Mouse (Mus musculus): ENCODE measurements around the gene Txndc5. TPM values are rescaled to one million over a fixed set of nuclear protein-coding genes. Genes with fewer than 3 reads are reported as not detected.
A peak's percentile ranks its signal among the peaks of the same experiment; 100 is the strongest.

Txndc5 gene
- polyA plus RNA-seq, 1 experiment from 2014 or later, result 183 TPM

GRCm38 (mm10) chr13:38503137-38503849, 25.3 kb downstream of the Txndc5 start:
- 91% methylated on average over 14 of the region's 14 CpGs for WGBS
- ATAC-seq (ENCODE audit: insufficient number of reproducible peaks, low FRiP score, low TSS enrichment, low read depth), result no peak
- Histone ChIP-seq H3K36me3 (ENCODE audit: control insufficient read depth, insufficient read depth, low read length) (peaks cover 20% of the 10 kb centered on the region), H3K4me3 (ENCODE audit: low read depth, low read length) (no peak overlapping the region), H3K27me3 (ENCODE audit: control insufficient read depth, insufficient read depth, low read length) (no peaks in the 10 kb centered on the region), H3K9me3 (ENCODE audit: control insufficient read depth, low read length) (no peaks in the 10 kb centered on the region), H3K27ac (replicated peaks; ENCODE audit: low read depth, low read length) (no peak overlapping the region), H3K4me2 (ENCODE audit: low read depth, severe bottlenecking) (no peak overlapping the region), H3K4me1 (ENCODE audit: control insufficient read depth, insufficient read depth, low read length) (no peaks in the 10 kb centered on the region), H3K9ac (ENCODE audit: low read length) (no peak overlapping the region)
- no peak for DNase-seq (ENCODE audit: low spot score)

- H3K9ac ChIP-seq (ENCODE audit: low read length), result no peak overlapping the region
- no peaks in the 10 kb centered on the region for H3K9me3 ChIP-seq (ENCODE audit: control insufficient read depth, low read length)
Measured at GRCm38 (mm10) chr13:38501314-38501713, 27.3 kb downstream of the Txndc5 start.

DNA sequence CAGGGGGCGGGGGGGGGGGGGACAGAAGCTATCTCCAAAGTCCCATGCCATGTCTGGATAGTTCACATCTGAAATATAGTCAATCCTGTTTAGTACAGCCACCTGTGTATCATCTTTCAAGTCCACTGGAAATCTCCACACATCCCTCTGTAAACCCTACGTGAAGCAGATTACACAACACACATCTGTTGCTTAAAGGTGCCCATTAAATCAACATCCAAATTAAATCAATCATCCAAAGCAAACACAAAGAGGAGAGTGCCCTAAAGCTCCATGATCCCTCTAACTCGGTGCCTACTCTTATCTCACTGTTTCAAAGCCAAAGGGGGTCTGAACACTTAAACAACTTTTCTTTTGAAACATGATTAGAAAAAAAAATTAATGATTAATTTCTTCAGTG, 31.9 kb downstream of the Txndc5 start:
- DNase-seq (ENCODE audit: low spot score), result no peak
- no peaks in the 10 kb centered on the region for H3K9me3 ChIP-seq (ENCODE audit: control insufficient read depth, low read length)
- H3K9ac ChIP-seq (ENCODE audit: low read length), result no peak overlapping the region
- whole genome bisulfite sequencing, result 54% methylated on average over 3 of the region's 3 CpGs
- H3K36me3 ChIP-seq (ENCODE audit: control insufficient read depth, insufficient read depth, low read length), result no peaks in the 10 kb centered on the region; the same call in 1 of the 2 replicates
- no peaks in the 10 kb centered on the region for H3K4me1 ChIP-seq (ENCODE audit: control insufficient read depth, insufficient read depth, low read length)
- no peak for ATAC-seq (ENCODE audit: insufficient number of reproducible peaks, low FRiP score, low TSS enrichment, low read depth)
- H3K27me3 ChIP-seq (ENCODE audit: control insufficient read depth, insufficient read depth, low read length), result no peaks in the 10 kb centered on the region
- H3K27ac ChIP-seq (replicated peaks; ENCODE audit: low read depth, low read length), result no peak overlapping the region
- no peak overlapping the region for H3K4me3 ChIP-seq (ENCODE audit: low read depth, low read length)
- H3K4me2 ChIP-seq (ENCODE audit: low read depth, severe bottlenecking), result no peak overlapping the region

More at GRCm38 (mm10) chr13:38501314-38501713, 27.3 kb downstream of the Txndc5 start:
- no peak overlapping the region for H3K27ac ChIP-seq (replicated peaks; ENCODE audit: low read depth, low read length)
- no peak overlapping the region for H3K4me3 ChIP-seq (ENCODE audit: low read depth, low read length)
- ATAC-seq (ENCODE audit: insufficient number of reproducible peaks, low FRiP score, low TSS enrichment, low read depth) (no peak), DNase-seq (ENCODE audit: low spot score) (no peak)
- H3K4me2 ChIP-seq (ENCODE audit: low read depth, severe bottlenecking), result no peak overlapping the region
- 94% methylated on average over 12 of the region's 12 CpGs for WGBS
- peaks cover 14% of the 10 kb centered on the region for H3K36me3 ChIP-seq (ENCODE audit: control insufficient read depth, insufficient read depth, low read length)
- no peaks in the 10 kb centered on the region for H3K4me1 ChIP-seq (ENCODE audit: control insufficient read depth, insufficient read depth, low read length)
- no peaks in the 10 kb centered on the region for H3K27me3 ChIP-seq (ENCODE audit: control insufficient read depth, insufficient read depth, low read length)

GRCm38 (mm10) chr13:38486767-38487166, 41.9 kb downstream of the Txndc5 start:
- H3K27ac ChIP-seq (replicated peaks; ENCODE audit: low read depth, low read length), result no peak overlapping the region
- no peak overlapping the region for H3K9ac ChIP-seq (ENCODE audit: low read length)
- H3K36me3 ChIP-seq (ENCODE audit: control insufficient read depth, insufficient read depth, low read length), result no peaks in the 10 kb centered on the region
- ATAC-seq (ENCODE audit: insufficient number of reproducible peaks, low FRiP score, low TSS enrichment, low read depth), result no peak
- DNase-seq (ENCODE audit: low spot score), result no peak
- H3K27me3 ChIP-seq (ENCODE audit: control insufficient read depth, insufficient read depth, low read length), result no peaks in the 10 kb centered on the region
- no peak overlapping the region for H3K4me2 ChIP-seq (ENCODE audit: low read depth, severe bottlenecking)
- no peak overlapping the region for H3K4me3 ChIP-seq (ENCODE audit: low read depth, low read length)
- WGBS, result 84% methylated on average over 6 of the region's 6 CpGs
- 0 out of 2 replicates have a peak, but pooled peaks cover 3% of the 10 kb centered on the region for H3K4me1 ChIP-seq (ENCODE audit: control insufficient read depth, insufficient read depth, low read length)
- no peaks in the 10 kb centered on the region for H3K9me3 ChIP-seq (ENCODE audit: control insufficient read depth, low read length)

DNA sequence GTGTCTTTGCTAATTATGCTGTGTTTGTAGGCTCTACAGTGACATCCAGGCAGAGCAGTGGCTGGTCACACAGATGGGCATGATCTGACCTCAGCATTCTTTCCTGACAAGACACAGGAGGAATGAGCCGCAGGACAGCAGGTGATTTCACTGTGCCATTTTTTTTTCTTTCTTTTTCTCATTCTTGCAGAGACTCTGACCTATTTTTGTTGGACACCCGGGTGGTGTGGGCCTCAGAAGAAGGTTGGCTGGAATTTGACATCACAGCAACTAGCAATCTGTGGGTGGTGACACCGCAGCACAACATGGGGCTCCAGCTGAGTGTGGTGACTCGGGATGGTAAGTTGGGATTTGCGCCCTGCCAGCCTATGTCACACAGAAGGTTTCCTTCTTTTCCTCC, 43.9 kb downstream of the Txndc5 start:
- no peak overlapping the region for H3K9ac ChIP-seq (ENCODE audit: low read length)
- H3K27me3 ChIP-seq (ENCODE audit: control insufficient read depth, insufficient read depth, low read length), result no peaks in the 10 kb centered on the region
- ATAC-seq (ENCODE audit: insufficient number of reproducible peaks, low FRiP score, low TSS enrichment, low read depth) (no peak), DNase-seq (ENCODE audit: low spot score) (no peak)
- H3K4me2 ChIP-seq (ENCODE audit: low read depth, severe bottlenecking), result no peak overlapping the region
- no peaks in the 10 kb centered on the region for H3K36me3 ChIP-seq (ENCODE audit: control insufficient read depth, insufficient read depth, low read length)
- no peaks in the 10 kb centered on the region for H3K9me3 ChIP-seq (ENCODE audit: control insufficient read depth, low read length)
- H3K27ac ChIP-seq (replicated peaks; ENCODE audit: low read depth, low read length), result no peak overlapping the region
- 0 out of 2 replicates have a peak, but pooled peaks cover 3% of the 10 kb centered on the region for H3K4me1 ChIP-seq (ENCODE audit: control insufficient read depth, insufficient read depth, low read length)
- WGBS, result 86% methylated on average over 5 of the region's 5 CpGs
- no peak overlapping the region for H3K4me3 ChIP-seq (ENCODE audit: low read depth, low read length)

- no peak overlapping the region for H3K4me3 ChIP-seq (ENCODE audit: low read depth, low read length)
- H3K4me2 ChIP-seq (ENCODE audit: low read depth, severe bottlenecking), result no peak overlapping the region
- no peaks in the 10 kb centered on the region for H3K9me3 ChIP-seq (ENCODE audit: control insufficient read depth, low read length)
- ATAC-seq (ENCODE audit: insufficient number of reproducible peaks, low FRiP score, low TSS enrichment, low read depth) (no peak), DNase-seq (ENCODE audit: low spot score) (no peak)
- H3K9ac ChIP-seq (ENCODE audit: low read length), result no peak overlapping the region
- H3K27me3 ChIP-seq (ENCODE audit: control insufficient read depth, insufficient read depth, low read length), result no peaks in the 10 kb centered on the region
- peaks cover 4% of the 10 kb centered on the region for H3K4me1 ChIP-seq (ENCODE audit: control insufficient read depth, insufficient read depth, low read length)
- no peaks in the 10 kb centered on the region for H3K36me3 ChIP-seq (ENCODE audit: control insufficient read depth, insufficient read depth, low read length)
- WGBS, result 93% methylated on average over 7 of the region's 7 CpGs
- H3K27ac ChIP-seq (replicated peaks; ENCODE audit: low read depth, low read length), result no peak overlapping the region
Measured at GRCm38 (mm10) chr13:38481021-38481420, 47.6 kb downstream of the Txndc5 start.

GRCm38 (mm10) chr13:38476936-38477335, 51.7 kb downstream of the Txndc5 start:
- Histone ChIP-seq H3K4me1 (ENCODE audit: control insufficient read depth, insufficient read depth, low read length) (peaks cover 4% of the 10 kb centered on the region), H3K27ac (replicated peaks; ENCODE audit: low read depth, low read length) (no peak overlapping the region), H3K27me3 (ENCODE audit: control insufficient read depth, insufficient read depth, low read length) (no peaks in the 10 kb centered on the region), H3K9ac (ENCODE audit: low read length) (no peak overlapping the region; the same call in 1 of the 2 replicates), H3K4me2 (ENCODE audit: low read depth, severe bottlenecking) (peak overlapping the region; percentile 10), H3K4me3 (ENCODE audit: low read depth, low read length) (no peak overlapping the region), H3K9me3 (ENCODE audit: control insufficient read depth, low read length) (no peaks in the 10 kb centered on the region), H3K36me3 (ENCODE audit: control insufficient read depth, insufficient read depth, low read length) (no peaks in the 10 kb centered on the region)
- no peak for ATAC-seq (ENCODE audit: insufficient number of reproducible peaks, low FRiP score, low TSS enrichment, low read depth)
- 25% methylated on average over 8 of the region's 8 CpGs for WGBS
- peak; percentile 78 for DNase-seq (ENCODE audit: low spot score)

DNA sequence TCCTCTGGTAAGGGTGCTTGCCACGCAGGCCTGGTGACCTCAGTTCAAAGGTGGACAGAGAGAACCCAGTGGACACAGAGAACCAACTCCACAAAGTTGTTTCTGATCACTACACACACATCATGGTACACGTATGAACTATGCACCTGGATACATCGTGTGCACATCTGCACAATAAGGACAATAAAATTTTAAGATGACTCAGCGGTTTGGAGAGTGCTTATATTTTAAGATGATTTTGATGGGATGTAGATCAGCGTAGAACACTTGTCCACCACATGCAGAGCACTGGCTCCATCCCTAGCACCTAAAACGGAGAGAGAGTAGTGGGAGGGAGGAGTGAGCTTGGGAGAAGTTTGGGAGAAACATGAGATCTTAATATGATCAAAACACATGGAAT, 55.1 kb downstream of the Txndc5 start:
- WGBS, result 87% methylated on average over 6 of the region's 6 CpGs
- no peak overlapping the region for H3K4me3 ChIP-seq (ENCODE audit: low read depth, low read length)
- no peak overlapping the region for H3K9ac ChIP-seq (ENCODE audit: low read length)
- H3K27ac ChIP-seq (replicated peaks; ENCODE audit: low read depth, low read length), result no peak overlapping the region
- no peak for DNase-seq (ENCODE audit: low spot score)
- H3K4me1 ChIP-seq (ENCODE audit: control insufficient read depth, insufficient read depth, low read length), result peaks cover 4% of the 10 kb centered on the region
- H3K36me3 ChIP-seq (ENCODE audit: control insufficient read depth, insufficient read depth, low read length), result no peaks in the 10 kb centered on the region
- no peaks in the 10 kb centered on the region for H3K27me3 ChIP-seq (ENCODE audit: control insufficient read depth, insufficient read depth, low read length)
- no peak overlapping the region for H3K4me2 ChIP-seq (ENCODE audit: low read depth, severe bottlenecking)
- no peaks in the 10 kb centered on the region for H3K9me3 ChIP-seq (ENCODE audit: control insufficient read depth, low read length)
- no peak for ATAC-seq (ENCODE audit: insufficient number of reproducible peaks, low FRiP score, low TSS enrichment, low read depth)

GRCm38 (mm10) chr13:38472636-38473035, 56.0 kb downstream of the Txndc5 start:
- ATAC-seq (ENCODE audit: insufficient number of reproducible peaks, low FRiP score, low TSS enrichment, low read depth), result no peak
- 96% methylated on average over 4 of the region's 4 CpGs for WGBS
- DNase-seq (ENCODE audit: low spot score), result no peak

More at GRCm38 (mm10) chr13:38472636-38473035, 56.0 kb downstream of the Txndc5 start:
- Histone ChIP-seq H3K4me2 (ENCODE audit: low read depth, severe bottlenecking) (no peak overlapping the region), H3K9ac (ENCODE audit: low read length) (no peak overlapping the region), H3K4me3 (ENCODE audit: low read depth, low read length) (no peak overlapping the region), H3K27me3 (ENCODE audit: control insufficient read depth, insufficient read depth, low read length) (no peaks in the 10 kb centered on the region), H3K27ac (replicated peaks; ENCODE audit: low read depth, low read length) (no peak overlapping the region), H3K9me3 (ENCODE audit: control insufficient read depth, low read length) (no peaks in the 10 kb centered on the region), H3K36me3 (ENCODE audit: control insufficient read depth, insufficient read depth, low read length) (no peaks in the 10 kb centered on the region), H3K4me1 (ENCODE audit: control insufficient read depth, insufficient read depth, low read length) (peaks cover 4% of the 10 kb centered on the region)
